Mouse (Mus musculus): ENCODE measurements around the gene Htr2a. TPM values are rescaled to one million over a fixed set of nuclear protein-coding genes. Genes with fewer than 3 reads are reported as not detected.
A peak's percentile ranks its signal among the peaks of the same experiment; 100 is the strongest.

Htr2a gene
- polyA plus RNA-seq, 1 experiment from 2014 or later = 0.49 TPM

GRCm38 (mm10) chr14:74723541-74723940 is 82.9 kb downstream of the Htr2a start:
- H3K27ac ChIP-seq (ENCODE audit: low read depth, low read length) = no peak overlapping the region
- H3K4me1 ChIP-seq (replicated peaks; ENCODE audit: control insufficient read depth, insufficient read depth, low read length) = no peaks in the 10 kb centered on the region
- H3K9me3 ChIP-seq (ENCODE audit: control insufficient read depth, low read length) = no peaks in the 10 kb centered on the region
- DNase-seq (ENCODE audit: low spot score) (no peak), ATAC-seq (replicated peaks; ENCODE audit: low FRiP score) (no peak)
- no peaks in the 10 kb centered on the region for H3K36me3 ChIP-seq (ENCODE audit: control insufficient read depth, insufficient read depth, low read length)
- H3K27me3 ChIP-seq (replicated peaks; ENCODE audit: control insufficient read depth, insufficient read depth, low read length) = no peaks in the 10 kb centered on the region
- H3K9ac ChIP-seq (ENCODE audit: low read depth, low read length) = no peak overlapping the region
- H3K4me2 ChIP-seq = no peak overlapping the region
- H3K4me3 ChIP-seq (ENCODE audit: low read depth, low read length) = no peak overlapping the region
- WGBS = 69% methylated on average over 3 of the region's 3 CpGs

- WGBS = 24% methylated on average over 9 of the region's 9 CpGs
- Histone ChIP-seq H3K9ac (ENCODE audit: low read depth, low read length) (peak overlapping the region; percentile 51), H3K27ac (ENCODE audit: low read depth, low read length) (peak overlapping the region; percentile 66; the same call in 1 of the 2 replicates), H3K4me1 (replicated peaks; ENCODE audit: control insufficient read depth, insufficient read depth, low read length) (peaks cover 7% of the 10 kb centered on the region), H3K9me3 (ENCODE audit: control insufficient read depth, low read length) (no peaks in the 10 kb centered on the region), H3K36me3 (ENCODE audit: control insufficient read depth, insufficient read depth, low read length) (no peaks in the 10 kb centered on the region; the same call in 1 of the 2 replicates), H3K27me3 (replicated peaks; ENCODE audit: control insufficient read depth, insufficient read depth, low read length) (no peaks in the 10 kb centered on the region), H3K4me2 (peak overlapping the region; percentile 77), H3K4me3 (ENCODE audit: low read depth, low read length) (peak overlapping the region; percentile 68)
- ATAC-seq (replicated peaks; ENCODE audit: low FRiP score) (no peak), DNase-seq (ENCODE audit: low spot score) (no peak)
These were observed 90.8 kb downstream of the Htr2a start for GRCm38 (mm10) chr14:74731221-74732078.

GRCm38 (mm10) chr14:74732079-74732783 is 91.6 kb downstream of the Htr2a start, which contains the start of gene Esd:
TSS of gene Esd (plus strand) at chr14:74732297.
- H3K4me1 ChIP-seq (replicated peaks; ENCODE audit: control insufficient read depth, insufficient read depth, low read length) = peaks cover 7% of the 10 kb centered on the region
- H3K27ac ChIP-seq (ENCODE audit: low read depth, low read length) = peak within 1 kb of the TSS; percentile 66
- DNase-seq (ENCODE audit: low spot score) (peak; percentile 93), ATAC-seq (replicated peaks; ENCODE audit: low FRiP score) (peak; percentile 99)
- WGBS = under 1% methylated on average over 53 of the region's 53 CpGs
- peak within 1 kb of the TSS; percentile 68 for H3K4me3 ChIP-seq (ENCODE audit: low read depth, low read length)
- peak within 1 kb of the TSS; percentile 77 for H3K4me2 ChIP-seq
- H3K36me3 ChIP-seq (ENCODE audit: control insufficient read depth, insufficient read depth, low read length) = peaks cover 4% of the 10 kb centered on the region; the same call in 1 of the 2 replicates
- H3K9me3 ChIP-seq (ENCODE audit: control insufficient read depth, low read length) = no peaks in the 10 kb centered on the region
- H3K27me3 ChIP-seq (replicated peaks; ENCODE audit: control insufficient read depth, insufficient read depth, low read length) = no peaks in the 10 kb centered on the region
- H3K9ac ChIP-seq (ENCODE audit: low read depth, low read length) = peak within 1 kb of the TSS; percentile 75

DNA sequence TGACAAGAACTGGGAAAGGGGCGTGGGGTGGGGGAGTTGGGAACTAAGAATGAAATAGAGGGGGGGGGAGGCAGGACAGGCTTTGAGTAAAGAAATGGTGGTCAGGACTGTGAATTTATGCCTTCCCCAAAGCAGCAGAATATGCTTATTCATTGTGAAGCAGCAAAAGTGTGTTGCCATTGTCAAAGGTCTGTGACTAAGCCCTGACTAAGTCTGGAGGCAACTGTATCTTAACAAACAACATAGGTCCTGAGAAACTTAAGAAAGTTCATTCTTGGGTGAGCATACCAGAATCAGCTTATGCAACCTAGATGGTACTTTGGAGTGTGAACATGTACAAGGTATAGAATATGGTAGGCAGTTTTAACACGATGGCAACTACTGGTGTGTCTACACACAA is 92.8 kb downstream of the Htr2a start:
- no peak overlapping the region for H3K27ac ChIP-seq (ENCODE audit: low read depth, low read length)
- H3K4me2 ChIP-seq = peak overlapping the region; percentile 77
- no peaks in the 10 kb centered on the region for H3K27me3 ChIP-seq (replicated peaks; ENCODE audit: control insufficient read depth, insufficient read depth, low read length)
- DNase-seq (ENCODE audit: low spot score) = no peak
- no peak for ATAC-seq (replicated peaks; ENCODE audit: low FRiP score)
- no peaks in the 10 kb centered on the region for H3K9me3 ChIP-seq (ENCODE audit: control insufficient read depth, low read length)
- WGBS = 56% methylated on average over 2 of the region's 2 CpGs
- peak overlapping the region; percentile 17; the same call in 1 of the 2 replicates for H3K9ac ChIP-seq (ENCODE audit: low read depth, low read length)
- peak overlapping the region; percentile 68 for H3K4me3 ChIP-seq (ENCODE audit: low read depth, low read length)
- H3K4me1 ChIP-seq (replicated peaks; ENCODE audit: control insufficient read depth, insufficient read depth, low read length) = peaks cover 7% of the 10 kb centered on the region
- peaks cover 6% of the 10 kb centered on the region; the same call in 1 of the 2 replicates for H3K36me3 ChIP-seq (ENCODE audit: control insufficient read depth, insufficient read depth, low read length)

- H3K4me2 ChIP-seq = no peak overlapping the region
- DNase-seq (ENCODE audit: low spot score) (no peak), ATAC-seq (replicated peaks; ENCODE audit: low FRiP score) (no peak)
- no peaks in the 10 kb centered on the region for H3K27me3 ChIP-seq (replicated peaks; ENCODE audit: control insufficient read depth, insufficient read depth, low read length)
- peaks cover 6% of the 10 kb centered on the region; the same call in 1 of the 2 replicates for H3K36me3 ChIP-seq (ENCODE audit: control insufficient read depth, insufficient read depth, low read length)
- 76% methylated on average over 6 of the region's 6 CpGs for WGBS
- no peaks in the 10 kb centered on the region for H3K9me3 ChIP-seq (ENCODE audit: control insufficient read depth, low read length)
- peaks cover 7% of the 10 kb centered on the region for H3K4me1 ChIP-seq (replicated peaks; ENCODE audit: control insufficient read depth, insufficient read depth, low read length)
- no peak overlapping the region for H3K4me3 ChIP-seq (ENCODE audit: low read depth, low read length)
- H3K9ac ChIP-seq (ENCODE audit: low read depth, low read length) = no peak overlapping the region
- no peak overlapping the region for H3K27ac ChIP-seq (ENCODE audit: low read depth, low read length)
These were observed 94.8 kb downstream of the Htr2a start for GRCm38 (mm10) chr14:74735471-74735870.

DNA sequence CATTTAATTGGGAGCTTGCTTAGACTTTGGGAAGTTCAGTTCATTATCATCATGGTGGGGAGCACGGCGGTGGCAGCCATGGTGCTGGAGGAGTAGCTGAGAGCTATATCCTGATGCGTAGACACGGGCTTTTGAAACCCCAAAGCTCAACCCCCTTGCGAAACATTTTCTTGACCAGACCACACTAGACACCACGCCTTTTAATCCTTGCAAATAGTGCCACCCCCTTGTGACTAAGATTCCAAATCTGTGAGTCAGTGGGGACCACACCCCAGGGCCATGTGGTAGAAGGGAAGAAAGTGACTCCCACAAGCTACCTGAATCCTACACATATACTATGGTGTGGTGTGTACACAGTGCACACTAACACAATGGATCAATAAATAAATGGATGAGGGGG is 96.2 kb downstream of the Htr2a start:
- no peaks in the 10 kb centered on the region for H3K27me3 ChIP-seq (replicated peaks; ENCODE audit: control insufficient read depth, insufficient read depth, low read length)
- no peak overlapping the region for H3K4me3 ChIP-seq (ENCODE audit: low read depth, low read length)
- peaks cover 11% of the 10 kb centered on the region; the same call in 1 of the 2 replicates for H3K36me3 ChIP-seq (ENCODE audit: control insufficient read depth, insufficient read depth, low read length)
- no peak overlapping the region for H3K9ac ChIP-seq (ENCODE audit: low read depth, low read length)
- no peaks in the 10 kb centered on the region for H3K9me3 ChIP-seq (ENCODE audit: control insufficient read depth, low read length)
- H3K4me2 ChIP-seq = no peak overlapping the region
- H3K4me1 ChIP-seq (replicated peaks; ENCODE audit: control insufficient read depth, insufficient read depth, low read length) = peaks cover 7% of the 10 kb centered on the region
- ATAC-seq (replicated peaks; ENCODE audit: low FRiP score) (no peak), DNase-seq (ENCODE audit: low spot score) (no peak)
- 86% methylated on average over 6 of the region's 6 CpGs for WGBS
- H3K27ac ChIP-seq (ENCODE audit: low read depth, low read length) = no peak overlapping the region

Other genes with a start within 250 kb of the Htr2a start
- 327 and 341 TPM in 2 replicates for gene Esd, start 91.5 kb downstream of the Htr2a start, polyA plus RNA-seq (2014; fragmentation: Nextera tagmentation; extraction: Ambion mirVana)